Mouse (Mus musculus): Measurements from ENCODE around the gene Ribc2. TPM values are rescaled to one million over a fixed set of nuclear protein-coding genes. Genes with fewer than 3 reads are reported as not detected.

Gene Ribc2
- total and polyA plus RNA-seq, 3 experiments = not detected

DNA sequence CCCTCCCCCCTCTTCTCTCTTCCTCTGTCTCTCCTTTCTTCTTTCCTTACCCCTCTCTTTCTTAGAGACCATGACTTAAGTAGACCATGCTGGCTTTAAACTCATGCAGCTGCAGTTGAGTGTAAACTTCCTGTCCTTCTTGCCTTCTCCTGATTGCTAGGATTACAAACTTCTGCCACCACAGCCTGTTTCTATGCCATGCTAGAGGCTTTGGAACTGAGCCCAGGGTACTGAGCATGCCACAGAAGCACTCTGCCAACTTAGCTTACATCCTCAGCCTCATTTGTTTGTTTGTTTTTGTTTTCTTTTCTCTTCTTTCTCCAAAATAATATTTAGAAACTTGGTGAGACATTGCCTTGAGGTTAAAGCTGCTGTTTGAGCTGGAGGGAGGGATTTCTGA is 48.5 kb downstream of the Ribc2 start:
- in situ Hi-C loops (cut with MboI; ENCODE audit: low pct_ligation_motif_present, low pct_unique_long_range_greater_than_20kb, low sequenced_read_pairs) (no loop called here), dilution Hi-C loops (cut with MboI; ENCODE audit: extremely low pct_ligation_motif_present, extremely low pct_unique_long_range_greater_than_20kb, low sequenced_read_pairs) (no loop called here)
- Histone ChIP-seq H3K27me3 (replicated peaks) (peaks cover 81% of the 10 kb centered on the region), H3K4me1 (ENCODE audit: control insufficient read depth in 1 of 2, insufficient read depth in 2 of 2) (no peaks in the 10 kb centered on the region), H3K4me2 (ENCODE audit: insufficient read depth, low read depth, poor library complexity, severe bottlenecking) (no peak overlapping the region), H3K27ac (ENCODE audit: insufficient read depth, low read depth) (no peak overlapping the region), H3K9ac (ENCODE audit: insufficient read depth, low read depth) (no peak overlapping the region), H3K79me2 (replicated peaks; ENCODE audit: control insufficient read depth, extremely low read depth, insufficient read depth, poor library complexity, severe bottlenecking) (no peaks in the 10 kb centered on the region), H3K9me3 (replicated peaks; ENCODE audit: low read length) (peaks cover 12% of the 10 kb centered on the region), H3K36me3 (replicated peaks in 1 of 2; ENCODE audit: control insufficient read depth in 1 of 2, insufficient read depth in 1 of 2, low read length in 1 of 2) (no peaks in the 10 kb centered on the region), H3K4me3 (replicated peaks in 1 of 3; ENCODE audit: low read depth in 2 of 3, low read length in 2 of 3, poor library complexity in 1 of 3) (no peak overlapping the region)
- TF ChIP-seq CTCF (conservative IDR thresholded peaks at IDR 0.05 in 1 of 2, IDR thresholded peaks at IDR 0.05 in 1 of 2; ENCODE audit: low read depth in 2 of 2, low read length in 2 of 2) = no peak
- TF ChIP-seq ZKSCAN1 (IDR thresholded peaks at IDR 0.05; ENCODE audit: borderline replicate concordance, low read depth, low read length) = no peak
- no peak for TF ChIP-seq JUN (IDR thresholded peaks at IDR 0.05; ENCODE audit: insufficient read depth, low read depth, low read length)
- TF ChIP-seq POLR2A (IDR thresholded peaks at IDR 0.05; ENCODE audit: low read depth, low read length) = no peak
- TF ChIP-seq MEF2A (IDR thresholded peaks at IDR 0.05; ENCODE audit: borderline replicate concordance, low read depth, low read length) = no peak
- TF ChIP-seq HCFC1 (IDR thresholded peaks at IDR 0.05; ENCODE audit: low read depth, low read length) = no peak
- no peak for TF ChIP-seq ZNF384 (IDR thresholded peaks at IDR 0.05; ENCODE audit: low read depth, low read length)
- TF ChIP-seq E2F4 (IDR thresholded peaks at IDR 0.05; ENCODE audit: insufficient replicate concordance, low read depth, low read length) = no peak
- TF ChIP-seq NELFE (IDR thresholded peaks at IDR 0.05; ENCODE audit: low read depth, low read length) = no peak
- no peak for TF ChIP-seq USF2 (conservative IDR thresholded peaks at IDR 0.05; ENCODE audit: low read depth, low read length)
- TF ChIP-seq BHLHE40 (IDR thresholded peaks at IDR 0.05; ENCODE audit: low read depth, low read length) = no peak
- no peak for TF ChIP-seq RAD21 (IDR thresholded peaks at IDR 0.05; ENCODE audit: low read depth, low read length)
- no peak for TF ChIP-seq JUND (conservative IDR thresholded peaks at IDR 0.05; ENCODE audit: low read depth, low read length)
- TF ChIP-seq CHD1 (IDR thresholded peaks at IDR 0.05; ENCODE audit: low read depth, low read length) = no peak
- TF ChIP-seq EP300 (IDR thresholded peaks at IDR 0.05; ENCODE audit: low read length) = no peak
- TF ChIP-seq MAFK (IDR thresholded peaks at IDR 0.05; ENCODE audit: insufficient replicate concordance, low read length) = no peak
- no peak for TF ChIP-seq MYC (IDR thresholded peaks at IDR 0.05; ENCODE audit: low read depth, low read length)
- no peak for TF ChIP-seq NRF1 (IDR thresholded peaks at IDR 0.05; ENCODE audit: low read depth, low read length)
- no peak for TF ChIP-seq MAZ (IDR thresholded peaks at IDR 0.05; ENCODE audit: low read depth, low read length)
- TF ChIP-seq GABPA (IDR thresholded peaks at IDR 0.05; ENCODE audit: insufficient replicate concordance, low read depth, low read length) = no peak
- DNase-seq (ENCODE audit: extremely low read depth) = no peak

DNA sequence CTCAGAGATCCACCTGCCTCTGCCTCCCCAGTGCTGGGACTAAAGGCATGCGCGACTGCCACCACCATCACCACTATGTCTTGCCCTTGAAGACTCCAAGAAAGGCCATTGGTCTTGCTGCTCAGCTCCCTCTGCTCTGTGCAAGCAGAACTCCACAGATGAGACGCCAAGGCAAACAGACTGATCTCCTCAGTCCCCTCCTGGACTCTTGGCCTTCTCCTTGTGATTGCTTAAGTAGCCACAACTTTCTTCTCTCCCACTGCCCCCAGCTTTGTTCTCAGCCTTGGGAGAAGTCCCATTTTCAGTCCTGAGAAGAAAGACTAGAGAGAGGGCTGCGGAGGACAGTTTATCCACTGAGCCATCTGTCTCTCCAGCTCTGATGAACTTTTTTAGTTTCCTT is 50.2 kb downstream of the Ribc2 start:
- Histone ChIP-seq H3K9ac (ENCODE audit: insufficient read depth, low read depth) (no peak overlapping the region), H3K9me3 (replicated peaks; ENCODE audit: low read length) (peaks cover 2% of the 10 kb centered on the region), H3K4me3 (replicated peaks in 1 of 3; ENCODE audit: low read depth in 2 of 3, low read length in 2 of 3, poor library complexity in 1 of 3) (no peak overlapping the region), H3K27ac (ENCODE audit: insufficient read depth, low read depth) (no peak overlapping the region), H3K4me1 (ENCODE audit: control insufficient read depth in 1 of 2, insufficient read depth in 2 of 2) (no peaks in the 10 kb centered on the region), H3K4me2 (ENCODE audit: insufficient read depth, low read depth, poor library complexity, severe bottlenecking) (no peak overlapping the region), H3K27me3 (replicated peaks) (peaks cover 84% of the 10 kb centered on the region), H3K36me3 (replicated peaks in 1 of 2; ENCODE audit: control insufficient read depth in 1 of 2, insufficient read depth in 1 of 2, low read length in 1 of 2) (no peaks in the 10 kb centered on the region), H3K79me2 (replicated peaks; ENCODE audit: control insufficient read depth, extremely low read depth, insufficient read depth, poor library complexity, severe bottlenecking) (no peaks in the 10 kb centered on the region)
- TF ChIP-seq RCOR1 (conservative IDR thresholded peaks at IDR 0.05; ENCODE audit: low read depth, low read length) = no peak
- TF ChIP-seq NELFE (IDR thresholded peaks at IDR 0.05; ENCODE audit: low read depth, low read length) = no peak
- no peak for TF ChIP-seq ZNF384 (IDR thresholded peaks at IDR 0.05; ENCODE audit: low read depth, low read length)
- no peak for TF ChIP-seq RAD21 (IDR thresholded peaks at IDR 0.05; ENCODE audit: low read depth, low read length)
- TF ChIP-seq PAX5 (IDR thresholded peaks at IDR 0.05; ENCODE audit: low read length) = no peak
- TF ChIP-seq ELF1 (IDR thresholded peaks at IDR 0.05; ENCODE audit: low read depth, low read length) = no peak
- no peak for TF ChIP-seq BHLHE40 (IDR thresholded peaks at IDR 0.05; ENCODE audit: low read depth, low read length)
- no peak for TF ChIP-seq SIN3A (IDR thresholded peaks at IDR 0.05; ENCODE audit: low read length)
- TF ChIP-seq TBP (conservative IDR thresholded peaks at IDR 0.05; ENCODE audit: low read depth, low read length) = no peak
- TF ChIP-seq IRF4 (IDR thresholded peaks at IDR 0.05; ENCODE audit: low read depth, low read length) = no peak
- no peak for TF ChIP-seq TCF12 (IDR thresholded peaks at IDR 0.05; ENCODE audit: low read depth, low read length)
- no peak for TF ChIP-seq MAZ (IDR thresholded peaks at IDR 0.05; ENCODE audit: low read depth, low read length)
- TF ChIP-seq MEF2A (IDR thresholded peaks at IDR 0.05; ENCODE audit: borderline replicate concordance, low read depth, low read length) = no peak
- no peak for TF ChIP-seq EP300 (IDR thresholded peaks at IDR 0.05; ENCODE audit: low read length)
- no peak for TF ChIP-seq MAFK (IDR thresholded peaks at IDR 0.05; ENCODE audit: insufficient replicate concordance, low read length)
- dilution Hi-C loops (cut with MboI; ENCODE audit: extremely low pct_ligation_motif_present, extremely low pct_unique_long_range_greater_than_20kb, low sequenced_read_pairs) (no loop called here), in situ Hi-C loops (cut with MboI; ENCODE audit: low pct_ligation_motif_present, low pct_unique_long_range_greater_than_20kb, low sequenced_read_pairs) (no loop called here)
- DNase-seq (ENCODE audit: extremely low read depth) = no peak
